Mouse (Mus musculus) lung, adult 18-20 months (tissue): ENCODE data around the gene Lingo2.
"Not testable (repeated sequence)": the region's sequence is repeated elsewhere in the genome, so short reads cannot be mapped to it uniquely, and the experiment has no call there.

ENCODE experiments used
- DNase-seq, 2 experiments: peaks; one replicate each; pipeline ENCODE4 v3.0.0; 2022; ENCODE audit warnings: mixed read lengths in 2 of 2

Gene Lingo2

GRCm38 (mm10) chr4:36078910-36079525 lies 872.5 kb downstream of the Lingo2 start:
- DNase-seq = no peak

- not testable (repeated sequence) for DNase-seq
Measured at GRCm38 (mm10) chr4:36064701-36065100, 886.8 kb downstream of the Lingo2 start.

- DNase-seq = no peak
Measured at GRCm38 (mm10) chr4:36052791-36053376, 898.7 kb downstream of the Lingo2 start.

GRCm38 (mm10) chr4:36040361-36040760 lies 911.2 kb downstream of the Lingo2 start:
- DNase-seq = no peak

- DNase-seq = peak in 1 of 2 experiments; percentile 2
Measured at GRCm38 (mm10) chr4:36038742-36039141, 912.8 kb downstream of the Lingo2 start.

- DNase-seq = no peak
Measured at GRCm38 (mm10) chr4:36032039-36032438, 919.5 kb downstream of the Lingo2 start.

GRCm38 (mm10) chr4:36014181-36014580 lies 937.4 kb downstream of the Lingo2 start:
- DNase-seq = peak; percentile 15 to 21

- no peak for DNase-seq
Measured at GRCm38 (mm10) chr4:35992005-35992763, 959.4 kb downstream of the Lingo2 start.

GRCm38 (mm10) chr4:35986012-35986411 lies 965.5 kb downstream of the Lingo2 start:
- no peak for DNase-seq

- DNase-seq = no peak
Measured at GRCm38 (mm10) chr4:35963532-35963931, 988.0 kb downstream of the Lingo2 start.

GRCm38 (mm10) chr4:35951894-35952293 lies 999.7 kb downstream of the Lingo2 start:
- no peak for DNase-seq

GRCm38 (mm10) chr4:35951251-35951650 lies 1000.3 kb downstream of the Lingo2 start:
- DNase-seq = no peak

GRCm38 (mm10) chr4:35934056-35934661 lies 1017.4 kb downstream of the Lingo2 start:
- DNase-seq = no peak

GRCm38 (mm10) chr4:35927722-35928121 lies 1023.8 kb downstream of the Lingo2 start:
- no peak for DNase-seq

GRCm38 (mm10) chr4:35917453-35917852 lies 1034.1 kb downstream of the Lingo2 start:
- DNase-seq = peak in 1 of 2 experiments; percentile 0

- no peak for DNase-seq
Measured at GRCm38 (mm10) chr4:35897769-35898564, 1053.6 kb downstream of the Lingo2 start.

- no peak for DNase-seq
Measured at GRCm38 (mm10) chr4:35885591-35886542, 1065.7 kb downstream of the Lingo2 start.

GRCm38 (mm10) chr4:35884946-35885460 lies 1066.5 kb downstream of the Lingo2 start:
- no peak for DNase-seq

- no peak for DNase-seq
Measured at GRCm38 (mm10) chr4:35846518-35846917, 1105.0 kb downstream of the Lingo2 start.

- DNase-seq = no peak
Measured at GRCm38 (mm10) chr4:35845140-35845539, 1106.4 kb downstream of the Lingo2 start.

- no peak for DNase-seq
Measured at GRCm38 (mm10) chr4:35844518-35844917, 1107.0 kb downstream of the Lingo2 start.
